Mouse (Mus musculus) cerebellum, adult 9-10 months (tissue): ENCODE measurements around the gene Ftsj3.

ENCODE experiments used
- DNase-seq: peaks from one replicate; pipeline ENCODE4 v3.0.0; 2022

Ftsj3 gene

DNA sequence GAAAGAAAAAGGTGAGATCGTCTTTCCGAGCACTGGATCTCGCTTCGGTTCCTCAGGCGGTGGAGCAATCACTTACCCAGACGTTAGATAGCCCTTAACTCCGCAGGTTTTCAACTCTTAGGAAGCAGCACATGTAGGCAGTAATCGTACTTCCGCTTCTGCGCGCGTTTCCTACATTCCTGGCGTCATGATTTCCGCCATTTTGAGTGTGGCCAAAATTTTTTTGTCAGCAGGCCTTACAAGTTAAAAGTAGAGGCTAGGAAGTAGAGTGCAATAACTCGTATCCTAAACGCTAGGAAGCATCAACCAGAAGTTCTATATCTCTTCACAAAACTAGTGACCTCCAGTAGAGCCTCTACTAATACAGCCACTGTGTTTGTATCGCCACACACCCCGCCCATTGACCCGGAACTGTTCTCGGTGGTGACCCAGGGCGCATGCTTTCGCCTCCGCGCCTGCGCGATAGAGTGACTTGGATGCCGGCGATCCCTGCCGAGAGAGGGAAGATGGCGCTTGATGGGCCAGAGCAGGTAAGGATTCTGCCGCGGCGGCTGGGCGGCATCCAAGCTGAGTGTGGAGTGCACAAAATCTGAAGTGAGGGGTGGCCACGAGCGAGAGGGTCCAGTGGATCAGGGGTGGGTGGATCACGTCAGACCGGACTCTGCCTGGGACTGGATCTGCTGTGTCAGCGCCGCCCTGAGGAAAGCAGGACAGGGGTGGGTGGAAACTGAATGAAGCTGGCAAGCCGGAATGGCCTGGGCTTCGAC lies at the start of gene Ftsj3, which contains the start of gene Psmc5:
Ftsj3 (minus strand) TSS at position 395 of the 767 bp plus-strand sequence.
Psmc5 (plus strand) TSS at position 470 of the 767 bp plus-strand sequence.
- DNase-seq = peak; percentile 99

DNA sequence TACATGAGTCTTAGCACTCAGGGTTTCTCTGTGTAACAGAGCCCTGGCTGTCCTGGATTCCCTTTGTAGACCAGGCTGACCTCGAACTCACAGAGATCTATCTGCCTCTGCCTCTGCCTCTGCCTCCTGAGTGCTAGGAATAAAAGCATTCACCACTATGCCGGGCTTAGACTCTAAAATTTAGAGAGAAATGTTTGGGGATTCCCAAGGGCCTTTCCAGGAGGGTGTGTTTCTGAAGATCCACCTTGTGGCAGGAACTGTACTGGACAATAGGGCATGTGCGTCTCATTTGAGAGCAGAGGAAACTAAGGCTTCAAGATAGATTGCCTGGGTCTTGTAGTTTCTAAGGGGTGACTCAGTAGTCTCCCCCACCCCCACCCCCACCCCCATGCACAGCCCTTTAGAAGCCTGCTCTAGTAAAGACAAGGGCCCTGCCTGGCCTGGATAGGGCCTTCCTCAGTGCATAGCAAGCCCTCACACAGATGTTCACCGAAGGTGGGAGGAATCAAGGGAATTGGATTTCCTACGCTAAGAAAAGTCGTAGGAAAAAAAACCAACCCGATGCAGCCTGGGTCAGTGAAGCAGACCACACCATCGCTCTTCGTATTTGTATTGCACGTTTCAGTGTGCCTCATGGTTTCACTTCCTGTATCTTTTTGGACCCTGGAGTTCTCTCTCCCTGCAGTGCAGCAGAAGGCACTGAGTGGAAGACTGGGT lies 49.6 kb upstream of the Ftsj3 start:
- DNase-seq = no peak

- peak; percentile 53 for DNase-seq
These were observed 46.8 kb upstream of the Ftsj3 start for GRCm38 (mm10) chr11:106302634-106303033.

GRCm38 (mm10) chr11:106301765-106302164 lies 45.9 kb upstream of the Ftsj3 start, which contains the start of gene Gh:
Gh (minus strand) TSS chr11:106301865.
- no peak for DNase-seq

GRCm38 (mm10) chr11:106291861-106292260 lies 36.0 kb upstream of the Ftsj3 start:
- peak; percentile 94 for DNase-seq

DNA sequence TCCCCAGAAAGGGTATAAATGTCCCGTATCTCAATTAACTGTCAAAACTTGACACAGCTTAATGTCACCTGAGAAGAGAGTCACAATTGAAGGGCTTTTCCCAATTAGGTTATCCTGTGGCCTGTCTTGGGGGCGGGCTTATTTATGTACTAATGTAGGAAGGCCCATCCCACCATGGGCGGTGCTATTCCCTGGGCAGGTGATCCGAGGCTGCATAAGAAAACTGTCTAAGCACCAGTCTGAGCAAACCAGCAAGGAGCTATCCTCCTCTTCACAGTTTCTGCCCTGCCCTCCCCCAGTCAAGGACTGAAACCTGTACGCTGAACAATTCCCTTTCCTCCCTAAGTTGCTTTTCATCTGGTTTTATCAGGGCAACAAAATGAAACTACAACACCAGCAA lies 34.5 kb upstream of the Ftsj3 start:
- peak; percentile 64 for DNase-seq

GRCm38 (mm10) chr11:106289369-106289768 lies 33.5 kb upstream of the Ftsj3 start:
- peak; percentile 94 for DNase-seq

- DNase-seq = peak; percentile 93
These were observed 31.1 kb upstream of the Ftsj3 start for GRCm38 (mm10) chr11:106286987-106287386.

DNA sequence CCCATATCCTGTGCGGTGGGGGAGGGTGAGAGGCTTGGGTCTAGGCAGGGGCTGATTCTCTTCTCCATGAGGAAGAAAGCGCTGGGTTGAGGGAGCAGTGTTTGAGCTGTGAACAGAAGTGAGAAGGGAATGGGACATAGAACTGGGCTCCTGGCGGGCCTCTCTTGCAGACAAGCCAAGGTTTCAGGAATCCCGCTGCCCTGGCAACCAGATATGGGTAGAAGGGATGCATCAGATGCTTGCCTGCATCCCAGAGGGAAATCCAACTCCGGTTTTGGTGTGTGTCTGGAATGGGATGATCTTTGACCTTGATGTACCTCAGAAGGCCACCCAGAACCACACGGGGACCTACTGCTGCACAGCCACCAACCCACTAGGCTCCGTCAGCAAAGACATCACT lies 30.3 kb upstream of the Ftsj3 start:
- DNase-seq = peak; percentile 67

- no peak for DNase-seq
These were observed 28.2 kb upstream of the Ftsj3 start for GRCm38 (mm10) chr11:106284126-106284525.

DNA sequence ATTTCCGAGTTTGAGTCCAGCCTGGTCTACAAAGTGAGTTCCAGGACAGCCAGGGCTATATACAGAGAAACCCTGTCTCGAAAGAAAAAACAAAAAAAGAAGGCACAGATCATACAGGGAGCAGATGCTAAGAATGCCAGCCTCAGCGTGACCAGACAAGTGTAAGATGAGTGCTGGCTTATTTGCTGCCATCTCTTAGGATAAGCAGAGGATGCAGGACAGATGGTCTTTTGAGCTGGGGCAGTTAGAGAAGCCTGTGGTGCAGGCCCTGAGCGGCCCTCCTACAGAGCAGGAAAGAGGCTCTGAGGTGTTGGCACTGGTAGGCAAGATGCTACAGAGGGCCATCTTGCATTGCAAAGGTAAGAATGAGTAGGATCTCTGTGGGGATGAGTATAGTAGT lies 27.5 kb upstream of the Ftsj3 start:
- peak; percentile 74 for DNase-seq

DNA sequence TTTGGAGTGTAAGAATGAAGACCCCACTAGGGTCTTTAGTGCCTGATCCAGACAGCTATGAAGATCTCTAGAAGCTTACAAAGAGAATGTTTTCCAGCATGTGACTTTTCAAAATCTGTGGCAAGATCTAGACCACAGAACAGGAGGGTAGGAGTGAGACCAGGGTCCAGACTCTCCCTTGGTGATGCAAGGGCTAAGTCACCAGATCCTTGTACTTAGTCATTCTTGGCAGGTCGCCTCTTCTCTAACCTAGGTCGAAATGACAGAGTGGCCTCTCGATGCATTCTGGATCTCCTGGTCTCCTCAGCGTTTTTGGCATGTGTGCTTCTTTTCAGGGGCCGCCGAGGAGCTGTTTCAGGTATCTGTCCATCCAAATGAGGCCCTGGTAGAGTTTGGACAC lies 26.6 kb upstream of the Ftsj3 start:
- no peak for DNase-seq

DNA sequence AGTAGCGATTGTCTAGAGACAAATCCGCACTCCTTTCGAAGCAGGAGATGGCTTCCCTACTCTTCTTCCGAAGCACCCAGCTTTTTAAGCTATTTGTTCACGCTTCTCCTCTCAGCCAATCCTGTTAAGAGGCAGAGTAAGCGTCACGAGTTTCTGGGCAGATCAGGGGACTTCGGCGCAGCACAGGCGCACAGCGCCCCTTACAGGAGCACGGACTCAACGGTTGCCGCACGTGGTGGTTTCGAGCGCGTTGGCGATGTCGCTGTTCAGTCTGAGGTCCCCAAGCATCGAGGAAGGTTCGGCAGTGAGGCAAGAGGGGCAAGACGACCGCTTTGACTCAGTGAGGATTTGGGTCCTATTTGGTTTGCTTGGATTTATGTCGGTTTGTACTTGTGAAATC lies 20.6 kb upstream of the Ftsj3 start, which contains the start of gene Tcam1:
Tcam1 (plus strand) TSS at position 219 of the 400 bp plus-strand sequence.
- peak; percentile 96 for DNase-seq

DNA sequence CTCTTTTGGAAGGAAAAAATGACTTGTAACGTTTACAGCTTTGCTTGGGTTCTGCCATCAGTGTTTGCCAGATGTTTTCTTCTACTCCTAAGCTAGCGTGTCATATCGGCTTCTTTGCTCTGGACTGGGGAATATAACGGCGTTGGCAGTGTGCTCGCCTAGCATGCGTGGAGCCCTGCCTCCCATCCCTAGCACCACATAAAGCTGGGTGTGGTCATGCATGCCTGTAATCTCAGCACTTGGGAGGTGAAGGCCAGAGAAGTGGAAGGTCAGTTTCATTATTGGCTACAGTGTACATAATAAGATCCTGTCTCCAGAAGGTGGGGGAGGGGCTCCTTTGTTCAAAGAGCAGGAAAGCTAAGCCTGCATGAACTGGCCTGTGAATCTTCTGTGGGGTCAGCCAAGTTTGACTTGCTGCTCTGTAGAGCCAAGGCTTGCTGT lies 19.1 kb upstream of the Ftsj3 start:
- peak; percentile 67 for DNase-seq

GRCm38 (mm10) chr11:106274374-106274773 lies 18.5 kb upstream of the Ftsj3 start:
- peak; percentile 69 for DNase-seq

DNA sequence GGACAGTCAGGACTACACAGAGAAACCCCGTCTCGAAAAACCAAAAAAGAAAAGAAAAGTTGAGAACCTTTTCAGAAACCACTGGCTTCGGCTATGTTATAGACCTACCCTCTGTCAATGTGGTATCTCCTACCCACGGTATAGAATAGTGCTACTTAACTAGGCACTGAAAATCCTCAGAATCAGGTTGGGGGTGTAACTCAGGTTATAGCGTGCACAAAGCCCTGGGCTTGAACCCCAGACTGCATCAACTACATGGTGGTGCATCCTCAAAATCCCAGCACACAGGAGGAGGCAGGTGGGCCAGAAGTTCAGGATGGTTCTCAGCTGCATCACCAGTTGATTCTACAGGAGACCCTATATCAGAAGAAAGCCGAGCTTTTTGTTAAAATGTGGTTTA lies 17.9 kb upstream of the Ftsj3 start:
- DNase-seq = no peak

GRCm38 (mm10) chr11:106273311-106273684 lies 17.4 kb upstream of the Ftsj3 start:
- DNase-seq = no peak

- peak; percentile 99 for DNase-seq
These were observed 16.9 kb upstream of the Ftsj3 start, which contains the start of gene Smarcd2 for GRCm38 (mm10) chr11:106272644-106273310. Smarcd2 (minus strand) TSS chr11:106272972.

DNA sequence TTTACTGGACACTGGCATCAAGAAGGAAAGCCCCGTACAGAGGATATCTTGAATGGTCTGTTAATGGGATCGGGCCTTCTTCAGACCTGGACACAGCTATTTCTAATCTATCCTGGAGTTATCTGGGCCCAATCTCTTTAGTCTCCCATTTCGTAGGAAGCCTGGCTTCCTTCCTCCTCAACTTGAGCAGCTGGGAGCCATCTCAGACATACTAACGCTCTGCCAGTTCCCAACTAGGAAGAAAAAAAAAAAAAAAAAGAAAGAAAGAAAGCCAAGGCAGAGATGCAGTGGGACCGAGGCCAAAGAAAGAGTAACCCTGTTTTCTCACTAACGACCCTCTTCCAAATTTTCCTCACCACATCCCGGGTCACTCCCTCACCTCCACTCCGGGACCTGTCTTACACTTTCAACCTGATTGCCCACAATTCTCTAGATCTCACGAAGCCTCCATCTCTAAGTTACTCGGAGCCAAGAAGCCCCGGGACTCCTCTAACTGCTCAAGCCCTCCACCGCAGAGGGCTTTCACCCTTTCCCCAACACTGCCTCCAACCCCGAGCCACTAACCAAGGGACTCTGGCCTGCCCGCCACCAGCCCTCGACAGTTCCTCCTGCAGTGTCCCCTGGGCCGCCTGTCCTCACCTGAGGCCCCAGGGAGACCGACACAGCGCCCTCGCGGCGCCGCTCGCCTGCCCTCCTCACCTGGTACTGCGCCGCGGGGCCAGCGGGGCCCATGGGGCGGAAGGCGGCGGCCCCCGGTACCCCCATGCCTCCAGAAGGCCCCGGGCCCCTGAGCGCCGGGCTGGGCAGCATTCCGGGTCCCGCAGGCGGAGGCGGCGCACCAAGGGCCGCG lies 16.1 kb upstream of the Ftsj3 start:
- DNase-seq = peak; percentile 73

GRCm38 (mm10) chr11:106271131-106271793 lies 15.4 kb upstream of the Ftsj3 start:
- DNase-seq = peak; percentile 80

GRCm38 (mm10) chr11:106269060-106269431 lies 13.2 kb upstream of the Ftsj3 start:
- DNase-seq = peak; percentile 74
